Mouse (Mus musculus): ENCODE data around the gene Fads6. TPM values are rescaled to one million over a fixed set of nuclear protein-coding genes. Genes with fewer than 3 reads are reported as not detected.

Fads6 gene
- polyA plus RNA-seq, 1 experiment from 2014 or later = 1.2 TPM

GRCm38 (mm10) chr11:115276780-115277603 is 20.5 kb downstream of the Fads6 start, which contains the start of gene Fdxr:
TSS of gene Fdxr (minus strand) at chr11:115277050.
- Histone ChIP-seq H3K9ac (ENCODE audit: low read depth, low read length) (peak within 1 kb of the TSS; percentile 74), H3K27ac (ENCODE audit: low read depth, low read length) (peak within 1 kb of the TSS; percentile 75), H3K4me3 (ENCODE audit: low read depth, low read length) (peak within 1 kb of the TSS; percentile 56), H3K4me2 (peak within 1 kb of the TSS; percentile 92), H3K36me3 (ENCODE audit: control insufficient read depth, insufficient read depth, low read length) (no peaks in the 10 kb centered on the region), H3K4me1 (ENCODE audit: control insufficient read depth, insufficient read depth, low read length) (peaks cover 16% of the 10 kb centered on the region), H3K27me3 (ENCODE audit: control insufficient read depth, insufficient read depth, low read length) (no peaks in the 10 kb centered on the region), H3K9me3 (replicated peaks; ENCODE audit: control insufficient read depth, low read length) (no peaks in the 10 kb centered on the region)
- ATAC-seq (replicated peaks; ENCODE audit: insufficient number of reproducible peaks, low FRiP score, low TSS enrichment) = peak; percentile 93
- under 1% methylated on average over 42 of the region's 42 CpGs for WGBS (ENCODE audit: insufficient replicate concordance)

GRCm38 (mm10) chr11:115275954-115276353 is 21.5 kb downstream of the Fads6 start:
- no peaks in the 10 kb centered on the region for H3K9me3 ChIP-seq (replicated peaks; ENCODE audit: control insufficient read depth, low read length)
- H3K4me1 ChIP-seq (ENCODE audit: control insufficient read depth, insufficient read depth, low read length) = peaks cover 16% of the 10 kb centered on the region
- H3K4me2 ChIP-seq = peak overlapping the region; percentile 92
- no peak overlapping the region for H3K27ac ChIP-seq (ENCODE audit: low read depth, low read length)
- no peak for ATAC-seq (replicated peaks; ENCODE audit: insufficient number of reproducible peaks, low FRiP score, low TSS enrichment)
- H3K4me3 ChIP-seq (ENCODE audit: low read depth, low read length) = peak overlapping the region; percentile 56
- no peaks in the 10 kb centered on the region for H3K36me3 ChIP-seq (ENCODE audit: control insufficient read depth, insufficient read depth, low read length)
- WGBS (ENCODE audit: insufficient replicate concordance) = 53% methylated on average over 3 of the region's 3 CpGs
- H3K9ac ChIP-seq (ENCODE audit: low read depth, low read length) = peak overlapping the region; percentile 74
- peaks cover under 1% of the 10 kb centered on the region; the same call in 1 of the 2 replicates for H3K27me3 ChIP-seq (ENCODE audit: control insufficient read depth, insufficient read depth, low read length)

GRCm38 (mm10) chr11:115275509-115275908 is 22.0 kb downstream of the Fads6 start:
- Histone ChIP-seq H3K27ac (ENCODE audit: low read depth, low read length) (no peak overlapping the region), H3K36me3 (ENCODE audit: control insufficient read depth, insufficient read depth, low read length) (no peaks in the 10 kb centered on the region), H3K4me2 (no peak overlapping the region), H3K9ac (ENCODE audit: low read depth, low read length) (no peak overlapping the region), H3K4me1 (ENCODE audit: control insufficient read depth, insufficient read depth, low read length) (peaks cover 16% of the 10 kb centered on the region), H3K9me3 (replicated peaks; ENCODE audit: control insufficient read depth, low read length) (no peaks in the 10 kb centered on the region), H3K4me3 (ENCODE audit: low read depth, low read length) (no peak overlapping the region), H3K27me3 (ENCODE audit: control insufficient read depth, insufficient read depth, low read length) (peaks cover 3% of the 10 kb centered on the region; the same call in 1 of the 2 replicates)
- WGBS (ENCODE audit: insufficient replicate concordance) = 71% methylated on average over 6 of the region's 6 CpGs
- no peak for ATAC-seq (replicated peaks; ENCODE audit: insufficient number of reproducible peaks, low FRiP score, low TSS enrichment)

GRCm38 (mm10) chr11:115274771-115275170 is 22.7 kb downstream of the Fads6 start:
- H3K4me2 ChIP-seq = no peak overlapping the region
- H3K27me3 ChIP-seq (ENCODE audit: control insufficient read depth, insufficient read depth, low read length) = peaks cover 3% of the 10 kb centered on the region
- H3K4me1 ChIP-seq (ENCODE audit: control insufficient read depth, insufficient read depth, low read length) = peaks cover 16% of the 10 kb centered on the region
- H3K9ac ChIP-seq (ENCODE audit: low read depth, low read length) = no peak overlapping the region
- H3K4me3 ChIP-seq (ENCODE audit: low read depth, low read length) = no peak overlapping the region
- no peaks in the 10 kb centered on the region for H3K9me3 ChIP-seq (replicated peaks; ENCODE audit: control insufficient read depth, low read length)
- no peaks in the 10 kb centered on the region for H3K36me3 ChIP-seq (ENCODE audit: control insufficient read depth, insufficient read depth, low read length)
- WGBS (ENCODE audit: insufficient replicate concordance) = 89% methylated on average over 6 of the region's 6 CpGs
- ATAC-seq (replicated peaks; ENCODE audit: insufficient number of reproducible peaks, low FRiP score, low TSS enrichment) = no peak
- H3K27ac ChIP-seq (ENCODE audit: low read depth, low read length) = no peak overlapping the region

GRCm38 (mm10) chr11:115274178-115274577 is 23.3 kb downstream of the Fads6 start:
- ATAC-seq (replicated peaks; ENCODE audit: insufficient number of reproducible peaks, low FRiP score, low TSS enrichment) = no peak
- Histone ChIP-seq H3K9me3 (replicated peaks; ENCODE audit: control insufficient read depth, low read length) (no peaks in the 10 kb centered on the region), H3K27ac (ENCODE audit: low read depth, low read length) (no peak overlapping the region), H3K27me3 (ENCODE audit: control insufficient read depth, insufficient read depth, low read length) (peaks cover 9% of the 10 kb centered on the region), H3K9ac (ENCODE audit: low read depth, low read length) (no peak overlapping the region), H3K4me3 (ENCODE audit: low read depth, low read length) (no peak overlapping the region), H3K36me3 (ENCODE audit: control insufficient read depth, insufficient read depth, low read length) (0 out of 2 replicates have a peak, but pooled peaks cover under 1% of the 10 kb centered on the region), H3K4me1 (ENCODE audit: control insufficient read depth, insufficient read depth, low read length) (peaks cover 16% of the 10 kb centered on the region), H3K4me2 (no peak overlapping the region)
- WGBS (ENCODE audit: insufficient replicate concordance) = 80% methylated on average over 7 of the region's 7 CpGs

DNA sequence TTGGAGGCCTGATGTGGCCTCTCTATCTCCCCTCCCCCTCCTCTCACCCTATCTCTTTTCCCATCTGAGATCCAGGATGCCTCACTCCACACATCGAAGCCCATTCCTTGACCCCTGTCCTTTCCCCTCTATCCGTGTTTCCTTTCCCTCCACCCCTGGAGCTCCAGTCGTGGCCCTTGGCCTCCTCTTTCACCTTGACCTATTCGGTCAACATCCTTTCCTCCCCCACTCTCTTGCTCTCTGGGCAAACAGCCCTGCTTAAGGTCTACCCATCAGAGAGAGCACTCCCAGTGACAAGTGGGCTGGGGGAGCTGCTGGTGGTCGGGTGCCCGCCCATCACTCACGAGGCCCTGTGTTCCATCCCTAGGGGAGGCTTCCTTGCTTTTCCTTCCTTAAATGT is 23.7 kb downstream of the Fads6 start:
- Histone ChIP-seq H3K9me3 (replicated peaks; ENCODE audit: control insufficient read depth, low read length) (no peaks in the 10 kb centered on the region), H3K4me3 (ENCODE audit: low read depth, low read length) (no peak overlapping the region), H3K4me2 (no peak overlapping the region), H3K4me1 (ENCODE audit: control insufficient read depth, insufficient read depth, low read length) (peaks cover 16% of the 10 kb centered on the region), H3K36me3 (ENCODE audit: control insufficient read depth, insufficient read depth, low read length) (0 out of 2 replicates have a peak, but pooled peaks cover 2% of the 10 kb centered on the region), H3K27me3 (ENCODE audit: control insufficient read depth, insufficient read depth, low read length) (peaks cover 13% of the 10 kb centered on the region), H3K27ac (ENCODE audit: low read depth, low read length) (no peak overlapping the region), H3K9ac (ENCODE audit: low read depth, low read length) (0 out of 2 replicates have a peak overlapping the region, but pooled peaks have one; percentile 43)
- 49% methylated on average over 7 of the region's 7 CpGs for WGBS (ENCODE audit: insufficient replicate concordance)
- no peak for ATAC-seq (replicated peaks; ENCODE audit: insufficient number of reproducible peaks, low FRiP score, low TSS enrichment)

DNA sequence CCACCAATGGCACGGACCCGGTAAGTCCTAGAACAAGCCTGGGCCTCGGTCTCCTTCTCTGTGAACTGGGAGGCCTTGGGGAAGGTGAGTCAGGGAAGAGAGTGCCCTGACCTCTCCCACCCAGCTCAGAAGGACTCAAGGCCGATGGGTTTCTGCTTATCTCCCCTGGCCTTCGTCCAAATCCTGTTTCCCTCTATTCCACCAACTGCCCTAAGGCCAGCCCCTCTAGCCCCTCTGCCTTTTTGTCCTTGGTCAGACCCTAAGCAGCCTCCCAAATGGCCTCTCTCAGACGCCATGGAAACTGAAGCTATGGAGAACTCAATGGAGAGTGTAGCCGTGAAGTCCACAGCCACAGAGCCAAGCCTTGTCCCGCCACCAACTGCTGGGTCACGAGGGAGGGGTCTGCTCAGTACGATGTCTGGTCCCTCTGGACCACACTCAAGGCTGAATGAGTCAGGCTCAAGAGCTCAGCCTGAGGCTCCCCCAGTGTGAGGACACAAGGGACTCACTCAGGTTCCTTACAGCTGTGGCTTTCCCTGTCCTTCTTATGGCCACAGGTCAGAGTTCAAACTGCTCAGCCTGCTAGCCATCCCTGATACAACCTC is 24.5 kb downstream of the Fads6 start:
- Histone ChIP-seq H3K9me3 (replicated peaks; ENCODE audit: control insufficient read depth, low read length) (no peaks in the 10 kb centered on the region), H3K36me3 (ENCODE audit: control insufficient read depth, insufficient read depth, low read length) (peaks cover 2% of the 10 kb centered on the region; the same call in 1 of the 2 replicates), H3K4me1 (ENCODE audit: control insufficient read depth, insufficient read depth, low read length) (peaks cover 13% of the 10 kb centered on the region), H3K27ac (ENCODE audit: low read depth, low read length) (no peak overlapping the region), H3K4me3 (ENCODE audit: low read depth, low read length) (no peak overlapping the region), H3K27me3 (ENCODE audit: control insufficient read depth, insufficient read depth, low read length) (peaks cover 21% of the 10 kb centered on the region), H3K4me2 (no peak overlapping the region), H3K9ac (ENCODE audit: low read depth, low read length) (no peak overlapping the region)
- no peak for ATAC-seq (replicated peaks; ENCODE audit: insufficient number of reproducible peaks, low FRiP score, low TSS enrichment)
- WGBS (ENCODE audit: insufficient replicate concordance) = 65% methylated on average over 10 of the region's 10 CpGs

GRCm38 (mm10) chr11:115271481-115271880 is 26.0 kb downstream of the Fads6 start:
- WGBS (ENCODE audit: insufficient replicate concordance) = 67% methylated on average over 10 of the region's 10 CpGs
- ATAC-seq (replicated peaks; ENCODE audit: insufficient number of reproducible peaks, low FRiP score, low TSS enrichment) = no peak
- Histone ChIP-seq H3K9ac (ENCODE audit: low read depth, low read length) (no peak overlapping the region), H3K27me3 (ENCODE audit: control insufficient read depth, insufficient read depth, low read length) (peaks cover 36% of the 10 kb centered on the region), H3K9me3 (replicated peaks; ENCODE audit: control insufficient read depth, low read length) (no peaks in the 10 kb centered on the region), H3K27ac (ENCODE audit: low read depth, low read length) (no peak overlapping the region), H3K4me2 (no peak overlapping the region), H3K36me3 (ENCODE audit: control insufficient read depth, insufficient read depth, low read length) (peaks cover 2% of the 10 kb centered on the region; the same call in 1 of the 2 replicates), H3K4me3 (ENCODE audit: low read depth, low read length) (no peak overlapping the region), H3K4me1 (ENCODE audit: control insufficient read depth, insufficient read depth, low read length) (peaks cover 13% of the 10 kb centered on the region)
